Mouse (Mus musculus) kidney, postnatal 0 days (tissue): ENCODE results near the gene Mia3. TPM values are rescaled to one million over a fixed set of nuclear protein-coding genes. Genes with fewer than 3 reads are reported as not detected.
"Not testable (repeated sequence)": the region's sequence is repeated elsewhere in the genome, so short reads cannot be mapped to it uniquely, and the experiment has no call there.

Experiments used
- ATAC-seq: fragments of 200-750 bp; cut with Nextera tagmentation; replicated peaks from 2 replicates; pipeline ENCODE4 v1.8.0; 2017; ENCODE audit warnings: low read depth, moderate number of reproducible peaks, moderate TSS enrichment, moderate library complexity; ENCODE audit not compliant: low FRiP score
- DNase-seq: peaks from one replicate; pipeline ENCODE4 v3.0.0-alpha.2; 2016; ENCODE audit warnings: low spot score
- H3K27ac ChIP-seq: fragments of 300-500 bp; sonication (generic); 2 replicates; pipeline ENCODE4 v1.5.1; 2014; ENCODE audit warnings: mild to moderate bottlenecking
- H3K27me3 ChIP-seq: fragments of 300-500 bp; sonication (generic); 2 replicates; pipeline ENCODE4 v1.6.1; 2014; ENCODE audit warnings: low read length, mixed read lengths; ENCODE audit not compliant: insufficient read depth
- H3K36me3 ChIP-seq: fragments of 300-500 bp; sonication (generic); 2 replicates; pipeline ENCODE4 v1.6.1; 2014; ENCODE audit warnings: low read length, mixed read lengths; ENCODE audit not compliant: insufficient read depth
- H3K4me1 ChIP-seq: fragments of 300-500 bp; sonication (generic); replicated peaks from 2 replicates; pipeline ENCODE4 v1.6.1; 2014; ENCODE audit warnings: antibody characterized with exemption, low read length, mixed read lengths; ENCODE audit not compliant: insufficient read depth
- H3K4me2 ChIP-seq: fragments of 300-500 bp; sonication (generic); 2 replicates; pipeline ENCODE4 v1.6.1; 2014; ENCODE audit warnings: mild to moderate bottlenecking, low read length, moderate library complexity, mixed read lengths
- H3K4me3 ChIP-seq: fragments of 300-500 bp; sonication (generic); replicated peaks from 2 replicates; pipeline ENCODE4 v1.5.1; 2014; ENCODE audit warnings: low read depth, low read length
- H3K9ac ChIP-seq: fragments of 300-500 bp; sonication (generic); 2 replicates; pipeline ENCODE4 v1.6.1; 2014; ENCODE audit warnings: low read depth, low read length
- H3K9me3 ChIP-seq: fragments of 300-500 bp; sonication (generic); replicated peaks from 2 replicates; pipeline ENCODE4 v1.6.1; 2016; ENCODE audit warnings: low read length, inconsistent platforms, mixed read lengths
- CTCF ChIP-seq: IDR thresholded peaks from 2 replicates; pipeline ENCODE4 v1.5.1; 2016; ENCODE audit warnings: antibody characterized with exemption, low read depth, mild to moderate bottlenecking, moderate library complexity
- WGBS: fragments of 180-500 bp; shearing (Covaris S2); extraction: QIAGEN DNeasy Blood & Tissue Kit; methylation state at CpG from one replicate; pipeline ENCODE4 v1.1.7; 2014; 5-methylcytosine and 5-hydroxymethylcytosine counted together
- polyA plus RNA-seq: library from polyadenylated mRNA; unstranded; fragments of >200 nt; fragmentation: Nextera tagmentation; extraction: Ambion mirVana; gene quantifications from 2 replicates; pipeline ENCODE4 v1.2.1, GENCODE M21; 2015

The Mia3 gene
- polyA plus RNA-seq, 1 experiment from 2014 or later, result 60.8 TPM

DNA sequence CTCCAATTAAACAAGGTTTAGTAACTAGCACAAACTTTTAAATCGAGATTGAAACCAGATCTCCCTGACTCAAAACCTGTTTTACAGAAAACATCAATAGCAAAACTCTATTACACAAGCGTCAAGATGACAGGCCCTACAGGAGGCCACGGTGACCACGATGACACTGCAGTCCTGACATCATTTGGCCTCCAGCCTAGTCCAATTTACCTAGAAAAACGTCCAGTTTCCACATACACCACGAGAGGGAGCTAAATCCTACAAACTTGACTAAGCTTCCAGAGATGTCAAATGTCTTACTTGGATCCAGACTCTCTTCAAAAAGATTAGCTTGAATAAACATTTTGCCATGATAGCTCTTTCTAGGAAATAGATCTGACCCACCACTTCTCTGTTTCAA is 19.5 kb downstream of the Mia3 start:
- Histone ChIP-seq H3K4me3 (no peak overlapping the region), H3K9ac (no peak overlapping the region), H3K36me3 (peaks cover 40% of the 10 kb centered on the region), H3K27me3 (no peaks in the 10 kb centered on the region), H3K4me1 (no peaks in the 10 kb centered on the region), H3K27ac (no peak overlapping the region), H3K4me2 (no peak overlapping the region), H3K9me3 (no peaks in the 10 kb centered on the region)
- peak; percentile 87 for DNase-seq
- TF ChIP-seq CTCF, result peak; percentile 78
- no peak for ATAC-seq
- 24% methylated on average over 6 of the region's 6 CpGs for WGBS

DNA sequence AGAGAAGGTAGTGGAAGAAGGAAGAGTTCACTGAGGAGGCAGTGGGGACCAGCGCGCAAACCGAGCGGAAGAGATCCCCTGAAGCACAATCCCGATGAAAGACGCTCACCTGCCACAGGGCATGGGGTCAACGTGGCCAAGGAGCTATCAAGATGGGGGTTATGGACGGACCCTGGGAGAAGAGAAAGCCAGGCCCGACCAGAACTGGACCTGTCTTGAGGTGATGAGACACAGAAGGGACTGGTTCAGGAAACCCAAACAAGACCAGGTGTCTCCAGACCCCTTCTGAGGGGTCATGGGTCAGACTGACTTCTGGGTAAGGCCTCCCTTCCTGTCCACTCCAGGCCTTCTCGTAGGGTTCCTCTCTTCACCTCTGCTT is 23.5 kb downstream of the Mia3 start:
- H3K9ac ChIP-seq, result peak overlapping the region; percentile 93
- peak overlapping the region; percentile 93 for H3K27ac ChIP-seq
- TF ChIP-seq CTCF, result no peak
- no peaks in the 10 kb centered on the region for H3K27me3 ChIP-seq
- 5% methylated on average over 10 of the region's 10 CpGs for WGBS
- no peaks in the 10 kb centered on the region for H3K4me1 ChIP-seq
- DNase-seq (no peak), ATAC-seq (peak; percentile 52; the same call in 1 of the 2 replicates)
- peak overlapping the region; percentile 86 for H3K4me2 ChIP-seq
- H3K4me3 ChIP-seq, result peak overlapping the region; percentile 95
- 0 out of 2 replicates have a peak, but pooled peaks cover 26% of the 10 kb centered on the region for H3K36me3 ChIP-seq
- no peaks in the 10 kb centered on the region for H3K9me3 ChIP-seq

DNA sequence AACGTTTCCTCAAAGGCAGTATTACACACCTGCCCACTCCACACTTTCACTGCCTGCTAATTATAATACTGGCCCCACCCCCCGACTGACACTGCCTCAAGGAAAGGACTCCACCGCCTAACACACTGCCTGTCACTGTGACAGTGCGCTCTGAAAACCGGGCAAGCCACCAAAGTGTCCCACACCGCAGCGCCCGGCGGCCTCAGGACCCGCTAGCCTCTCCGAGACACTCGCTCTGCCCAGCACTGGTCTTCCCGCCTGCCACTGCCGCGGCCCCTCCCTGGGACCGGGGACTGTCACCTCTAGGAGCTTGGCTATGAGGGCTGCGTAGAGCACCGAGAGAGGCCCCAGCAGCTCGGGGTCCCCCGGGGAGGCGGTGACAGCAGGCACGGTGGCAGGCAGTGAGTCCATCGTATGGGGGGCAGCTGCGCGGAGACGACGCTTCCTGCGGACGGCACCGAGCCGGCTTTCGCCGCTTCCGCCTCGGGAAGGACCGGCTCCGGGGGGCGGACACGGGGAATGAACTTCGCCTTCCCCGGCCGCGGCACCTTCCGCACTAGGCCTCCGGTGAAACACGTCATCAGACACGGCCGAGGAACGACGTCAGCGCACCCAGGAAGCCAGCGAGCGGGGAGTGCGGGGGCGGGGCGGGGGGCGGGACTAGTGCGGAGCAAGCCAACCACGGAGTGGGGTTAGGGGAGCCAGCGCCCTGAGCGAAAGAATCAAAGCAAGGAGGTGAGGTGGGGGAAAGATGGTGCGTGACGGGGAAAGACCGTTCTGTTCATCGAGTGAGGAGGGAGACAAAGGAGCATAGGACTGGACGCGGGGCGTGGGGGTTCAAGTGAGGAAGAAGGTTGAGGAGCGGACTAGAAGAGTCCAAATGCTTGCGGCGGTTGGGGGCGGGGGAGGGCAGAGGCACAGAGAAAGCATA is 24.2 kb downstream of the Mia3 start:
- peaks cover 22% of the 10 kb centered on the region; the same call in 1 of the 2 replicates for H3K36me3 ChIP-seq
- ATAC-seq, result peak; percentile 95
- H3K27me3 ChIP-seq, result no peaks in the 10 kb centered on the region
- no peaks in the 10 kb centered on the region for H3K4me1 ChIP-seq
- H3K4me3 ChIP-seq, result peak overlapping the region; percentile 95
- peak overlapping the region; percentile 93 for H3K9ac ChIP-seq
- WGBS, result under 1% methylated on average over 72 of the region's 72 CpGs
- DNase-seq, result peak; percentile 85
- H3K27ac ChIP-seq, result peak overlapping the region; percentile 93
- no peak for TF ChIP-seq CTCF
- peak overlapping the region; percentile 86 for H3K4me2 ChIP-seq
- H3K9me3 ChIP-seq, result no peaks in the 10 kb centered on the region

DNA sequence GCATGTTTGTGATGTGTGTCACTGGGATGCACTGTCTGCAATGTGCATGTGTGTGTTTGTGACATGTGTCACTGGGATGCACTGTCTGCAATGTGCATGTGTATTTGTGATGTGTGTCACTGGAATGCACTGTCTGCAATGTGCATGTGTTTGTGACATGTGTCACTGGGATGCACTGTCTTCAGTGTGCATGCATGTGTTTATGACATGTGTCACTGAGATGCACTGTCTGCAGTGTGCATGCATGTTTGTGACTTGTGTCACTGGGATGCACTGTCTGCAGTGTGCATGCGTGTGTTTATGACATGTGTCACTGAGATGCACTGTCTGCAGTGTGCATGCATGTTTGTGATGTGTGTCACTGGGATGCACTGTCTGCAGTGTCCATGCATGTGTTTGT is 26.5 kb downstream of the Mia3 start:
- 93% methylated on average over 1 of the region's 1 CpGs for WGBS
- not testable (repeated sequence) for H3K4me1 ChIP-seq, DNase-seq, H3K27ac ChIP-seq, H3K9me3 ChIP-seq, H3K4me3 ChIP-seq, ATAC-seq, H3K9ac ChIP-seq, H3K27me3 ChIP-seq, H3K4me2 ChIP-seq
- H3K36me3 ChIP-seq, result peaks cover 22% of the 10 kb centered on the region

DNA sequence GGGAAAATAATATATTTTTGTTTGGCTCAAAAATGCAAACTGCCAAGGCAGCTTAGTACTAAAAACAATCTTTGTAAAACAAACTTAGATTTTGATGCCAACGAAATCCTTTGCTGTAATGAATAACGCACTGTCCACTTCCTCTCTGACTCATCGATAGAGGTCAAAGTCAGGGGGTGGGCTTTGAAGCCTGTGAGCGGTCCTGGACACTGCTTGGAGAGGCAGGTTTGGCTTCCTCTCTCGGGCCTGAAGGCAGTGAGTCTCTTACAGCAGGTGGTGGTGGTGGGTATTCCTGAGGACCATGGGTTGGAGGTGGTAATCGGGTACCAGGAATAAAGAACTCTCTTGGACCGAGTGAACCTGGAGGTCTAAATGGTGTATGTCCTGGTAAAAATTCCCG is 42.2 kb downstream of the Mia3 start:
- no peak for TF ChIP-seq CTCF
- no peak overlapping the region for H3K4me3 ChIP-seq
- no peaks in the 10 kb centered on the region for H3K4me1 ChIP-seq
- no peaks in the 10 kb centered on the region for H3K27me3 ChIP-seq
- 89% methylated on average over 8 of the region's 8 CpGs for WGBS
- no peak overlapping the region for H3K9ac ChIP-seq
- DNase-seq (no peak), ATAC-seq (no peak)
- no peak overlapping the region for H3K27ac ChIP-seq
- peaks cover 52% of the 10 kb centered on the region for H3K36me3 ChIP-seq
- no peak overlapping the region for H3K4me2 ChIP-seq
- H3K9me3 ChIP-seq, result no peaks in the 10 kb centered on the region

DNA sequence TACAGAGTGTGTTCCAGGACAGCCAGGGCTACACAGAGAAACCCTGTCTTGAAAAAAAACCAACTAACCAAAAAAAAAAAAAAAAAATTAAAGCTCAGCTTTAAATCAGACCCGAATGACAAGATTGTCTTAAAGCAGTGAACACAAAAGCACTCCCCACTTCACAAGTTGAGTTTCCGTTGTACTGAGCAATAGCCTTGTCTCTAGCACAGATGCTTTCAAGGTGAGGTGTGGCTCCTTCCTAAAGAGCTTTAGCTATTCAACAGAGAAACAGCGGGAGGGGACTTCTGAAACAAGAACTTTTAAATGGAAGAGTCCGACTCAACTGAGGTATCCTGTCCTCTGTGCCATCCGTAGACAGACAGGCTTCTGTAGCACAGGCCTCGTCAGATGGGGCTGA is 44.9 kb downstream of the Mia3 start:
- H3K36me3 ChIP-seq, result peaks cover 39% of the 10 kb centered on the region
- ATAC-seq (no peak), DNase-seq (no peak)
- H3K27ac ChIP-seq, result no peak overlapping the region
- H3K9ac ChIP-seq, result no peak overlapping the region
- H3K4me1 ChIP-seq, result no peaks in the 10 kb centered on the region
- no peaks in the 10 kb centered on the region for H3K27me3 ChIP-seq
- H3K9me3 ChIP-seq, result no peaks in the 10 kb centered on the region
- no peak overlapping the region for H3K4me2 ChIP-seq
- WGBS, result 95% methylated on average over 6 of the region's 6 CpGs
- no peak for TF ChIP-seq CTCF
- H3K4me3 ChIP-seq, result no peak overlapping the region
